Mouse (Mus musculus) lung, embryonic 14.5 days (tissue): Measurements from ENCODE around the gene Grifin. TPM values are rescaled to one million over a fixed set of nuclear protein-coding genes. Genes with fewer than 3 reads are reported as not detected.

Experiments used
- ATAC-seq: fragments of 200-750 bp; cut with Nextera tagmentation; 2 replicates; pipeline ENCODE4 v1.8.0; 2017; ENCODE audit warnings: mild to moderate bottlenecking, moderate TSS enrichment, moderate library complexity; ENCODE audit not compliant: insufficient read depth
- DNase-seq: peaks from one replicate; pipeline ENCODE4 v3.0.0-alpha.2; 2015
- H3K27ac ChIP-seq: fragments of 300-500 bp; sonication (generic); 2 replicates; pipeline ENCODE4 v1.5.1; 2014; ENCODE audit warnings: low read depth, mild to moderate bottlenecking, moderate library complexity
- H3K27me3 ChIP-seq: fragments of 300-500 bp; sonication (generic); 2 replicates; pipeline ENCODE4 v1.6.1; 2014; ENCODE audit warnings: low read length, control low read depth; ENCODE audit not compliant: insufficient read depth
- H3K36me3 ChIP-seq: fragments of 300-500 bp; sonication (generic); 2 replicates; pipeline ENCODE4 v1.6.1; 2014; ENCODE audit warnings: control low read depth; ENCODE audit not compliant: insufficient read depth
- H3K4me1 ChIP-seq: fragments of 300-500 bp; sonication (generic); 2 replicates; pipeline ENCODE4 v1.6.1; 2014; ENCODE audit warnings: antibody characterized with exemption, control low read depth; ENCODE audit not compliant: insufficient read depth
- H3K4me2 ChIP-seq: fragments of 300-500 bp; sonication (generic); 2 replicates; pipeline ENCODE4 v1.6.1; 2014; ENCODE audit warnings: mild to moderate bottlenecking
- H3K4me3 ChIP-seq: fragments of 300-500 bp; sonication (generic); 2 replicates; pipeline ENCODE4 v1.5.1; 2014; ENCODE audit warnings: low read depth, low read length
- H3K9ac ChIP-seq: fragments of 300-500 bp; sonication (generic); 2 replicates; pipeline ENCODE4 v1.6.1; 2014
- H3K9me3 ChIP-seq: fragments of 300-500 bp; sonication (generic); 2 replicates; pipeline ENCODE4 v1.6.1; 2016; ENCODE audit warnings: low read depth, low read length, control low read depth
- CTCF ChIP-seq: IDR thresholded peaks from 2 replicates; pipeline ENCODE4 v1.5.1; 2016; ENCODE audit warnings: antibody characterized with exemption, low read depth
- WGBS: fragments of 180-500 bp; shearing (Covaris S2); extraction: QIAGEN DNeasy Blood & Tissue Kit; methylation state at CpG from one replicate; pipeline ENCODE4 v1.1.7; 2014; 5-methylcytosine and 5-hydroxymethylcytosine counted together
- polyA plus RNA-seq: library from polyadenylated mRNA; unstranded; fragments of >200 nt; fragmentation: Nextera tagmentation; extraction: Ambion mirVana; gene quantifications from 2 replicates; pipeline ENCODE4 v1.2.1, GENCODE M21; 2014

The Grifin gene
- polyA plus RNA-seq, 1 experiment from 2014 or later = not detected

DNA sequence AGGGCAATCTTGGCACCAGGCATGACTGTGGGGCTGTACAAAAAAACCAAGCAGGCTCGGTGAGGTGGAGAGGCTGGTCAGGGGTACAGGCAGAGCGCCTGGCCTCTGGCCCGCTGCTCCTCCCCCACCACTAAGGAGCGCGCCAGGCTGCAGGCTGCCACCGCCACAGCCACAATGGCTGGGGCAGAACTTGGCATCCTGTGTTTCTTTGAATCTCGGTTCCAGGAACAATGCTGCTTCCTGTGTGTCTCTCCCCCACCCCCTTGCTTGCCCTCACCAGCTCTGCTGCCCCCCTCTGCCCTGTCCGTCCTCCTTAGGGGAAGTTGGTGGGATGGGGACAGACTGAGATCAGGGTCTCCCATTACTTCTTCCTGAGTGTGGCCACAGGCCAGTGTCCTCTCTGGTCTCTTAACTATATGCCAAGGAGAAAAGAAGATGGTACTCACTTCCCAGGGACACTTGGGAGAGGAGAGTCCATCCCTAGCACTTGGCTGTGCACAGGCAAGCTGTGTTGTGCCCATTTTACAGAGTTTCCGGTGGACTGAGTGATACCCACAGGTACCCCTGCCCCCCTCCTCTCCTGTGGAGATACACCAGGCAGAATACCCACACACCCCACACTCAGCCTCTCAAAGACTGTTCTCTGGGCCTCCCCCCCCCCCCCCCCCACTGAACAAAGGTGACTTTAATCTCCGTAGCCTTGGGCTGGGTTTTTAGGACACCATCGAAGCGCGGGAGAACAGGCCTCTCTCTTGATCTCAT lies 44.8 kb upstream of the Grifin start:
- Histone ChIP-seq H3K4me1 (peaks cover 25% of the 10 kb centered on the region), H3K9ac (peak overlapping the region; percentile 67), H3K4me2 (peak overlapping the region; percentile 81), H3K36me3 (peaks cover 25% of the 10 kb centered on the region), H3K27me3 (peaks cover 52% of the 10 kb centered on the region), H3K4me3 (peak overlapping the region; percentile 60), H3K9me3 (no peaks in the 10 kb centered on the region), H3K27ac (peak overlapping the region; percentile 98)
- peak; percentile 62 for DNase-seq
- 19% methylated on average over 13 of the region's 13 CpGs for WGBS
- ATAC-seq = no peak
- no peak for TF ChIP-seq CTCF

DNA sequence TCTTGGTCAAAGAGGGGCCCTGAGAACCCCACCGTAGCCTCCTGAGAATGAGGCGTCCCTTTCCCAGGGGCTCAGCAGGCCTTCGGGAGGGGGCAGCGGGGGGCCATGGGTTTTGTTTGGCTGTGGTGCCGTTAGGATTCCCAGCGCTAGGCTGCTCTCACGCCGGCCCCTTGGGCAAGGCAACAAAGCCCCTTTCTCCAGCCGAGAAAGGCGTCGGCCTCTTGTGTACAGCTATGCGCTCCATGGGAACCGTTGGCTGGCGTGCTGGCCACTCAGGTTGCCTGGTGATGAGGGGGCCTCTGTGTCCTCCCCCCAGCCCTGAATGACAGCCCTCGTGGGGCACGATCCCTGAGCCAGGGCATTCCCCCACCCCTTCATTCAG lies 43.8 kb upstream of the Grifin start:
- peaks cover 52% of the 10 kb centered on the region for H3K27me3 ChIP-seq
- ATAC-seq (no peak), DNase-seq (peak; percentile 59)
- H3K4me3 ChIP-seq = peak overlapping the region; percentile 60
- 2% methylated on average over 16 of the region's 16 CpGs for WGBS
- peak overlapping the region; percentile 67 for H3K9ac ChIP-seq
- H3K9me3 ChIP-seq = no peaks in the 10 kb centered on the region
- peaks cover 25% of the 10 kb centered on the region for H3K4me1 ChIP-seq
- TF ChIP-seq CTCF = no peak
- peaks cover 15% of the 10 kb centered on the region for H3K36me3 ChIP-seq
- peak overlapping the region; percentile 98 for H3K27ac ChIP-seq
- peak overlapping the region; percentile 81 for H3K4me2 ChIP-seq

DNA sequence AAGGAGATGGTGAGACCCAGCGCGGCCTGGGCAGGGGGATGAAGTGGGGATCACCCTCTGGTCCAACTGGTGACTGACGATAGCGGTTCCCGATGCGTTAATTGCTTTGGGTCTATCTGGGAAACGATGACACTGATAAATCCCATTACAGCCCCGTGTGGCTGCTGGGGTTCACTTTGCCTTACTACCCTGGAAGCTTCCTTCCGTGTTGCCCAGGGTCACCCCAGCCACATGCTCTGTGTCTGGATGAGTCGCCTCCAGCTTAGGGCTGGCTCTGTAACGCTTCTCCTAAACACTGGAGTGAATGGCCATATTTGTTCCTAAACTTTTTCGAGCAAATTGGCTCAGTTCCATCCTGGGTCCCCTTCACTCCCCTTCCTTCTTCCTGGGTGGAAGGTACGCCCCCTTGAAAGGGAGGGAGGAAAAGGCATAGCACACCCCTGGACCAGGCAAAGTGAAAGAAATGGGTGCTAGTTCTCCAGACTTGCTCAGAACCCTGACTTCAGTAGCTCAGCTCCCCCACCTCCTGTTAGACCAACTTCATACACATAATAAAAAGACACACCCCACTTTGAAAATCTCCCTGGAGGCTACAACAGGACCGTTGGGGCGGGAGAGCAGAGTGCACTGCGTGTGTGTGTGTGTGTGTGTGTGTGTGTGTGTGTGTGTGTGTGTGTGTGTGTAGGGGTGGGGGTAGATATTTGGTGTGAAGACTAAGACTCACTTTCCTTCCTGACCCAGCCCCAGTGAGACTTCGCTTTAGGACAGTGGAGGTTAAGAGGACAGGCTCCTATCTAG lies 43.2 kb upstream of the Grifin start:
- ATAC-seq (no peak), DNase-seq (peak; percentile 52)
- TF ChIP-seq CTCF = peak; percentile 23; the same call in 1 of the 2 replicates
- Histone ChIP-seq H3K27me3 (peaks cover 52% of the 10 kb centered on the region), H3K9me3 (no peaks in the 10 kb centered on the region), H3K27ac (peak overlapping the region; percentile 98), H3K36me3 (peaks cover 9% of the 10 kb centered on the region), H3K4me1 (peaks cover 25% of the 10 kb centered on the region), H3K4me2 (peak overlapping the region; percentile 81), H3K9ac (peak overlapping the region; percentile 67), H3K4me3 (peak overlapping the region; percentile 60)
- WGBS = 3% methylated on average over 17 of the region's 17 CpGs

DNA sequence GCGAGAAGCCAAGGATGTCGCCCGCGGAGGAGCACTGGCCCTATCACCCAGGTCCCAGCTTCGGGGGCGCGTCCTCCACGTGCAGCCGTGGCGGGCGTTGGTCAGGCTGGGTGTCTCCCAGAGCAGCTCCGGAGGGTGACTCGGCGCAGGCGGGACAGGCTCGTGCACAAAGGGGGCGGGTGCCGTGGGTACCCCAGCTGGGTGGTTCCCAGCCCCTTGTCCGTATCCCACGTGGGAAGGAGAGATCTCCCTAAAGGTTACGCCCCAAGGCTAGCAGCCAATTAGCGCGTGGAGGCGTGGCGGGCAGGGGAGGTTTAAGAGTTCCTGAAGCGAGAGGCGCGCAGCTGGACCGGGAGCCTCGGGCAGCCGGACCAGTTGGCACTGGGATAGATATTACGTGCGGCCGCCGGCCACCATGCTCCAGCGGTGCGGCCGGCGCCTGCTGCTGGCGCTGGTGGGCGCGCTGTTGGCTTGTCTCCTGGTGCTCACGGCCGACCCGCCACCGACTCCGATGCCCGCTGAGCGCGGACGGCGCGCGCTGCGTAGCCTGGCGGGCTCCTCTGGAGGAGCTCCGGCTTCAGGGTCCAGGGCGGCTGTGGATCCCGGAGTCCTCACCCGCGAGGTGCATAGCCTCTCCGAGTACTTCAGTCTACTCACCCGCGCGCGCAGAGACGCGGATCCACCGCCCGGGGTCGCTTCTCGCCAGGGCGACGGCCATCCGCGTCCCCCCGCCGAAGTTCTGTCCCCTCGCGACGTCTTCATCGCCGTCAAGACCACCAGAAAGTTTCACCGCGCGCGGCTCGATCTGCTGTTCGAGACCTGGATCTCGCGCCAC lies 42.3 kb upstream of the Grifin start, which contains the start of gene Lfng:
Gene Lfng (plus strand): TSS at position 320 of the 835 bp plus-strand sequence.
- no peaks in the 10 kb centered on the region for H3K9me3 ChIP-seq
- peaks cover 25% of the 10 kb centered on the region for H3K4me1 ChIP-seq
- peak; percentile 40 for TF ChIP-seq CTCF
- DNase-seq (peak; percentile 96), ATAC-seq (peak; percentile 61)
- H3K9ac ChIP-seq = peak within 1 kb of the TSS; percentile 67
- peaks cover under 1% of the 10 kb centered on the region; the same call in 1 of the 2 replicates for H3K36me3 ChIP-seq
- peak within 1 kb of the TSS; percentile 60 for H3K4me3 ChIP-seq
- peak within 1 kb of the TSS; percentile 76 for H3K27ac ChIP-seq
- under 1% methylated on average over 91 of the region's 91 CpGs for WGBS
- peaks cover 52% of the 10 kb centered on the region for H3K27me3 ChIP-seq
- H3K4me2 ChIP-seq = peak within 1 kb of the TSS; percentile 81

DNA sequence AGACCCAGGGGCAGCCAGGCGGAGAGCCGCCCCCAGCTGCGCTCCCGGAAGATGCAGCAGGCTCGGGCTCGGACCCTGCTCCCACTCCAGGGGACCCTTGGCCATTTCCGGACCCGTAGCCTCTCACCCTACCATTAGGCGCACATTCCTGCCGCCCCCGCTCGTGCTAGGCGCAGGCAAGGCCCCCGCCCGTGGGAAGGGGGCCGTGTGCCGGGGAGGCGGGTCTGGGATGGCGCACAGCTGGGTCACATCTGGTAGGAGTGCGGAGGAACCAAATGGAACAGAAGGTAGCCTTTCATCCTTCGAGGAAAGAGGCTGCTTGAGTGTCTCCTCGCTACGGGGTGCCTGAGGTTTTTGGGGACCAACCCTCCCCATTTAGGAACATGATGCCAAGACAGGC lies 41.5 kb upstream of the Grifin start:
- H3K27ac ChIP-seq = no peak overlapping the region
- H3K36me3 ChIP-seq = no peaks in the 10 kb centered on the region
- peak; percentile 59 for DNase-seq
- H3K4me1 ChIP-seq = peaks cover 23% of the 10 kb centered on the region
- H3K9ac ChIP-seq = no peak overlapping the region
- TF ChIP-seq CTCF = no peak
- WGBS = 1% methylated on average over 23 of the region's 23 CpGs
- peak; percentile 8; the same call in 1 of the 2 replicates for ATAC-seq
- H3K27me3 ChIP-seq = peaks cover 52% of the 10 kb centered on the region
- H3K4me3 ChIP-seq = peak overlapping the region; percentile 60
- no peaks in the 10 kb centered on the region for H3K9me3 ChIP-seq
- H3K4me2 ChIP-seq = peak overlapping the region; percentile 81

DNA sequence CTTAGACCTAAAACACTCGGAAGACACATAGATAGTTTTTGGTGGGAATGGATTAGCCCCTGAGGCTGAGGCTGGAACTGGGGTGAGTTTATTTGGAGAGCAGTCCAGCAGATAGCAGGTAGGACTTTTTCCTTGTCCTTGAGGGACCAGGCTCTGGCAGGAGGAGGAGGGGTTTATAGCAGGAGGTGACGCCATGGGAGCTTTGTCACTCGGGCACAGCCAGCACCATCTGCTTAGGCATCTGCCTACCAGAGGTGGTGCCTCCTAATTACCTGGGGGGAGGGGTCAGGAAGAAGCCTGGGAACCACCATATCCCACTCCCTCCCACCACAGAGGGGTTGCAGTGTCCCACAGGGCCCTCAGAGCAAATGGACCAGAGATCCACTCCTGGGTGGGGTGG lies 40.4 kb upstream of the Grifin start:
- no peak for TF ChIP-seq CTCF
- Histone ChIP-seq H3K4me2 (no peak overlapping the region), H3K4me3 (no peak overlapping the region), H3K27me3 (peaks cover 51% of the 10 kb centered on the region), H3K27ac (no peak overlapping the region), H3K36me3 (no peaks in the 10 kb centered on the region), H3K4me1 (peaks cover 13% of the 10 kb centered on the region), H3K9me3 (no peaks in the 10 kb centered on the region), H3K9ac (no peak overlapping the region)
- DNase-seq (no peak), ATAC-seq (no peak)
- 33% methylated on average over 3 of the region's 3 CpGs for WGBS
